23 mouse cellular contexts compared by ENCODE assay signal in genomic region chr3:144394454-144394943, GRCm38 (mm10).
A peak's percentile ranks its signal among the peaks of the same experiment; 100 is the strongest.
DNase-seq lines count a peak whose midpoint lies in the region; ATAC-seq and TF ChIP-seq lines count a peak whose summit lies in the region.
"Had no signal": no experiment of that assay in that cellular context is flagged by ENCODE, and none has a peak within 500 bp of the region (broad histone marks: within the 10 kb centered on the region; RNA-seq: fewer than 3 reads in every experiment).

No protein-coding gene starts in this region.

- no peak for TF ChIP-seq EP300 in liver, embryonic 14.5 days (IDR thresholded peaks at IDR 0.05; ENCODE audit: low read depth)
- 0 out of 4 replicates have a peak, but pooled peaks of 1 of the 2 experiments have one; percentile 24 for TF ChIP-seq EP300 in MEL (IDR thresholded peaks at IDR 0.05; ENCODE audit: low read depth in 1 of 2, low read length in 2 of 2)

- H3K4me1 ChIP-seq in forebrain, embryonic 15.5 days, result peaks cover 30% of the 10 kb centered on the region
- H3K4me1 ChIP-seq in forebrain, embryonic 12.5 days, result peaks cover 3% of the 10 kb centered on the region
- no peaks in the 10 kb centered on the region for H3K4me1 ChIP-seq in liver, embryonic 14.5 days (replicated peaks; ENCODE audit: control insufficient read depth in 2 of 2, insufficient read depth in 2 of 2, low read length in 1 of 2)
- H3K4me1 ChIP-seq in liver, embryonic 11.5 days (replicated peaks; ENCODE audit: control insufficient read depth, insufficient read depth, low read length), result no peaks in the 10 kb centered on the region
- H3K4me1 ChIP-seq in MEL (ENCODE audit: control insufficient read depth in 1 of 2, insufficient read depth in 2 of 2, low read length in 2 of 2), result peaks cover 0 to 11% of the 10 kb centered on the region in 2 experiments; a peak in 1 of 4 replicates

- no peak for DNase-seq in liver, embryonic 14.5 days (ENCODE audit: low read depth in 3 of 3, low spot score in 3 of 3)
- no peak for DNase-seq in liver, embryonic 11.5 days (ENCODE audit: low spot score)
- DNase-seq in MEL (ENCODE audit: low read depth, low spot score), result peak; percentile 23
- DNase-seq in cerebellum, adult 9-10 months, result no peak
- DNase-seq: B cell, adult 2 months; cerebellum, adult 11 months; cerebellum, postnatal 10 days; gastrocnemius, postnatal 10 days; heart, adult 2 months; heart, postnatal 14 days; kidney, adult 18-20 months; layer of hippocampus, postnatal 36 days; lung, postnatal 14 days; right cerebral cortex, postnatal 4 days; thymus, postnatal 25 days had no signal

- no peak overlapping the region for H3K4me3 ChIP-seq in forebrain, embryonic 15.5 days
- no peak overlapping the region for H3K4me3 ChIP-seq in forebrain, embryonic 12.5 days (replicated peaks)
- no peak overlapping the region for H3K4me3 ChIP-seq in liver, embryonic 14.5 days (ENCODE audit: insufficient read depth in 1 of 2, low read depth in 2 of 2, low read length in 2 of 2)
- no peak overlapping the region for H3K4me3 ChIP-seq in liver, embryonic 11.5 days (ENCODE audit: low read depth, low read length)
- peak overlapping the region; percentile 4 to 33 for H3K4me3 ChIP-seq in MEL (ENCODE audit: control insufficient read depth in 1 of 2, insufficient read depth in 1 of 2, low read depth in 2 of 2, low read length in 2 of 2)
- H3K4me3 ChIP-seq: embryonic facial prominence, embryonic 12.5 days; heart, adult 2 months; heart, embryonic 13.5 days; midbrain, embryonic 15.5 days; stomach, embryonic 15.5 days had no signal

- no peak for ATAC-seq in forebrain, embryonic 15.5 days (replicated peaks)
- no peak for ATAC-seq in forebrain, embryonic 12.5 days (ENCODE audit: low FRiP score)
- ATAC-seq in liver, embryonic 14.5 days (ENCODE audit: insufficient read depth), result 0 out of 2 replicates have a peak, but pooled peaks have one; percentile 18
- ATAC-seq in liver, embryonic 11.5 days (replicated peaks; ENCODE audit: low FRiP score), result no peak
- ATAC-seq in megakaryocyte progenitor cell, adult 5-6 weeks (replicated peaks; ENCODE audit: poor library complexity), result peak; percentile 54
- no peak for ATAC-seq in inflammation-experienced regulatory T-cells, adult 6 months
- ATAC-seq: midbrain, embryonic 15.5 days had no signal

- no peak for TF ChIP-seq POLR2A in MEL (IDR thresholded peaks at IDR 0.05; ENCODE audit: control insufficient read depth in 1 of 2, insufficient read depth in 1 of 2, low read depth in 1 of 2, low read length in 2 of 2, poor library complexity in 1 of 2)

- H3K9ac ChIP-seq in forebrain, embryonic 15.5 days (replicated peaks), result no peak overlapping the region
- no peak overlapping the region for H3K9ac ChIP-seq in forebrain, embryonic 12.5 days
- no peak overlapping the region for H3K9ac ChIP-seq in liver, embryonic 14.5 days (replicated peaks)
- no peak overlapping the region for H3K9ac ChIP-seq in liver, embryonic 11.5 days (ENCODE audit: low read depth, low read length)
- no peak overlapping the region for H3K9ac ChIP-seq in MEL (ENCODE audit: control insufficient read depth, low read depth, low read length, poor library complexity, severe bottlenecking)
- H3K9ac ChIP-seq: embryonic facial prominence, embryonic 12.5 days; heart, embryonic 13.5 days; midbrain, embryonic 15.5 days; stomach, embryonic 15.5 days had no signal

- TF ChIP-seq CTCF in liver, embryonic 14.5 days (IDR thresholded peaks at IDR 0.05; ENCODE audit: low read depth), result no peak
- no peak for TF ChIP-seq CTCF in MEL (IDR thresholded peaks at IDR 0.05 in 2 of 3, conservative IDR thresholded peaks at IDR 0.05 in 1 of 3; ENCODE audit: control insufficient read depth in 1 of 3, insufficient read depth in 1 of 3, low read depth in 2 of 3, low read length in 3 of 3, poor library complexity in 1 of 3, severe bottlenecking in 1 of 3)

- no peaks in the 10 kb centered on the region for H3K9me3 ChIP-seq in forebrain, embryonic 15.5 days
- H3K9me3 ChIP-seq in forebrain, embryonic 12.5 days, result no peaks in the 10 kb centered on the region; the same call in 1 of the 2 replicates
- no peaks in the 10 kb centered on the region for H3K9me3 ChIP-seq in liver, embryonic 14.5 days (ENCODE audit: control insufficient read depth, low read length)
- H3K9me3 ChIP-seq in liver, embryonic 11.5 days (ENCODE audit: control insufficient read depth, low read length), result no peaks in the 10 kb centered on the region
- H3K9me3 ChIP-seq in MEL (replicated peaks; ENCODE audit: insufficient read depth, low read length), result no peaks in the 10 kb centered on the region
- H3K9me3 ChIP-seq: embryonic facial prominence, embryonic 12.5 days; heart, embryonic 13.5 days; midbrain, embryonic 15.5 days; stomach, embryonic 15.5 days had no signal

- no peaks in the 10 kb centered on the region for H3K36me3 ChIP-seq in forebrain, embryonic 15.5 days
- H3K36me3 ChIP-seq in forebrain, embryonic 12.5 days (replicated peaks), result no peaks in the 10 kb centered on the region
- no peaks in the 10 kb centered on the region for H3K36me3 ChIP-seq in liver, embryonic 14.5 days (replicated peaks; ENCODE audit: control insufficient read depth, insufficient read depth, low read depth)
- H3K36me3 ChIP-seq in liver, embryonic 11.5 days (ENCODE audit: control insufficient read depth, insufficient read depth, low read length), result no peaks in the 10 kb centered on the region
- H3K36me3 ChIP-seq in MEL (ENCODE audit: control insufficient read depth in 1 of 2, insufficient read depth in 2 of 2, low read length in 2 of 2), result no peaks in the 10 kb centered on the region
- H3K36me3 ChIP-seq: embryonic facial prominence, embryonic 12.5 days; heart, embryonic 13.5 days; midbrain, embryonic 15.5 days; stomach, embryonic 15.5 days had no signal

- H3K4me2 ChIP-seq in forebrain, embryonic 15.5 days (replicated peaks), result no peak overlapping the region
- no peak overlapping the region for H3K4me2 ChIP-seq in forebrain, embryonic 12.5 days
- H3K4me2 ChIP-seq in liver, embryonic 14.5 days (ENCODE audit: low read depth), result no peak overlapping the region
- H3K4me2 ChIP-seq in liver, embryonic 11.5 days, result no peak overlapping the region
- H3K4me2 ChIP-seq: embryonic facial prominence, embryonic 12.5 days; heart, embryonic 13.5 days; midbrain, embryonic 15.5 days; stomach, embryonic 15.5 days had no signal

- H3K27ac ChIP-seq in forebrain, embryonic 15.5 days (replicated peaks), result peak overlapping the region; percentile 5
- no peak overlapping the region for H3K27ac ChIP-seq in forebrain, embryonic 12.5 days
- H3K27ac ChIP-seq in liver, embryonic 14.5 days, result no peak overlapping the region
- no peak overlapping the region for H3K27ac ChIP-seq in liver, embryonic 11.5 days (ENCODE audit: low read depth, low read length)
- no peak overlapping the region for H3K27ac ChIP-seq in MEL (ENCODE audit: control insufficient read depth, low read depth, low read length)
- H3K27ac ChIP-seq: embryonic facial prominence, embryonic 12.5 days; heart, adult 2 months; heart, embryonic 13.5 days; midbrain, embryonic 15.5 days; stomach, embryonic 15.5 days had no signal

- no peaks in the 10 kb centered on the region for H3K79me2 ChIP-seq in MEL (ENCODE audit: control insufficient read depth, insufficient read depth, low read length, poor library complexity)

- no peak for TF ChIP-seq RAD21 in MEL (IDR thresholded peaks at IDR 0.05; ENCODE audit: low read depth, low read length)

- 43% methylated on average over 7 of the region's 7 CpGs for WGBS in forebrain, embryonic 15.5 days
- 66% methylated on average over 7 of the region's 7 CpGs for WGBS in forebrain, embryonic 12.5 days
- 49% methylated on average over 7 of the region's 7 CpGs for WGBS in liver, embryonic 14.5 days (ENCODE audit: insufficient replicate concordance)
- 69% methylated on average over 7 of the region's 7 CpGs for WGBS in liver, embryonic 11.5 days

- H3K27me3 ChIP-seq in forebrain, embryonic 15.5 days, result no peaks in the 10 kb centered on the region
- peaks cover 5% of the 10 kb centered on the region; the same call in 1 of the 2 replicates for H3K27me3 ChIP-seq in forebrain, embryonic 12.5 days
- H3K27me3 ChIP-seq in liver, embryonic 14.5 days (ENCODE audit: control insufficient read depth, insufficient read depth, low read length), result no peaks in the 10 kb centered on the region
- no peaks in the 10 kb centered on the region; the same call in 1 of the 2 replicates for H3K27me3 ChIP-seq in liver, embryonic 11.5 days (replicated peaks; ENCODE audit: control insufficient read depth, insufficient read depth, low read length)
- no peaks in the 10 kb centered on the region for H3K27me3 ChIP-seq in MEL (ENCODE audit: control insufficient read depth in 1 of 2, insufficient read depth in 2 of 2, low read length in 2 of 2)
- H3K27me3 ChIP-seq: embryonic facial prominence, embryonic 12.5 days; heart, embryonic 13.5 days; midbrain, embryonic 15.5 days; stomach, embryonic 15.5 days had no signal

TF ChIP-seq in MEL, 35 proteins besides CTCF, POLR2A, EP300 and RAD21:
- TF ChIP-seq MXI1 (IDR thresholded peaks at IDR 0.05; ENCODE audit: low read depth, low read length) (peak; percentile 25; the same call in 1 of the 2 replicates), GATA1 (IDR thresholded peaks at IDR 0.05; ENCODE audit: low read depth, low read length) (peak; percentile 9; the same call in 1 of the 2 replicates), MYC (IDR thresholded peaks at IDR 0.05; ENCODE audit: low read depth, low read length) (no peak), ETS1 (IDR thresholded peaks at IDR 0.05; ENCODE audit: low read depth, low read length) (0 out of 2 replicates have a peak, but pooled peaks have one; percentile 10)

Comparison
In these comparisons a context has a peak if more than half of its experiments do, and no peak if none do; other contexts are left out.
1. ATAC-seq: peak in liver, embryonic 14.5 days (single experiment) and megakaryocyte progenitor cell, adult 5-6 weeks (single experiment); none in forebrain, embryonic 15.5 days (single experiment), forebrain, embryonic 12.5 days (single experiment), liver, embryonic 11.5 days (single experiment) and inflammation-experienced regulatory T-cells, adult 6 months (single experiment).
2. H3K4me3 ChIP-seq: peak in MEL (2 of 2); none in forebrain, embryonic 15.5 days (single experiment), forebrain, embryonic 12.5 days (single experiment), liver, embryonic 14.5 days (0 of 2) and liver, embryonic 11.5 days (single experiment).